Mouse (Mus musculus): ENCODE results near the gene Rhbdl1.

The Rhbdl1 gene

GRCm38 (mm10) chr17:25794998-25795397 is 42.1 kb downstream of the Rhbdl1 start:
- no peak for DNase-seq (ENCODE audit: low read depth, low spot score)

GRCm38 (mm10) chr17:25794197-25794596 is 42.9 kb downstream of the Rhbdl1 start:
- DNase-seq (ENCODE audit: low read depth, low spot score), result peak; percentile 42

- peak; percentile 58 for DNase-seq (ENCODE audit: low read depth, low spot score)
Measured at GRCm38 (mm10) chr17:25792615-25793014, 44.5 kb downstream of the Rhbdl1 start, which contains the start of gene Fam173a. Fam173a (minus strand) TSS chr17:25792901.

- DNase-seq (ENCODE audit: low read depth, low spot score), result peak; percentile 86
Measured at GRCm38 (mm10) chr17:25791843-25792527, 45.1 kb downstream of the Rhbdl1 start.

- DNase-seq (ENCODE audit: low read depth, low spot score), result no peak
Measured at GRCm38 (mm10) chr17:25791320-25791842, 45.7 kb downstream of the Rhbdl1 start.

GRCm38 (mm10) chr17:25786781-25787504 is 50.2 kb downstream of the Rhbdl1 start:
- DNase-seq (ENCODE audit: low read depth, low spot score), result no peak

- no peak for DNase-seq (ENCODE audit: low read depth, low spot score)
Measured at GRCm38 (mm10) chr17:25786280-25786679, 50.8 kb downstream of the Rhbdl1 start, which contains the start of gene Ccdc78. Ccdc78 (plus strand) TSS chr17:25786580.

GRCm38 (mm10) chr17:25785281-25785745 is 51.8 kb downstream of the Rhbdl1 start, which contains the start of gene Haghl:
Haghl (minus strand) TSS chr17:25785673.
- peak; percentile 98 for DNase-seq (ENCODE audit: low read depth, low spot score)
